Mouse (Mus musculus) bone marrow, adult 2 months (tissue): ENCODE results near the gene Slc47a1.
A peak's percentile ranks its signal among the peaks of the same experiment; 100 is the strongest.

Experiments
- CTCF ChIP-seq: fragments of 200-500 bp; IDR thresholded peaks from 2 replicates; pipeline ENCODE4 v1.5.1; 2011; ENCODE audit warnings: low read length, control low read depth; ENCODE audit not compliant: control insufficient read depth, insufficient read depth
- POLR2A ChIP-seq: fragments of 200-500 bp; IDR thresholded peaks from 2 replicates; pipeline ENCODE4 v1.6.1; 2011; ENCODE audit warnings: low read depth, mild to moderate bottlenecking, control low read depth, low read length, borderline replicate concordance; ENCODE audit not compliant: control insufficient read depth

- TF ChIP-seq CTCF, result no peak
- peak; percentile 11; the same call in 1 of the 2 replicates for TF ChIP-seq POLR2A
These were observed 30.3 kb upstream of the Slc47a1 start for GRCm38 (mm10) chr11:61408184-61409027.
